ENCODE assay signal across 9 mouse cellular contexts in genomic region chr11:55614631-55615030, GRCm38 (mm10). TPM values are rescaled to one million over a fixed set of nuclear protein-coding genes. Genes with fewer than 3 reads are reported as not detected.
"Had no signal": no experiment of that assay in that cellular context is flagged by ENCODE, and none has a peak within 500 bp of the region (broad histone marks: within the 10 kb centered on the region; RNA-seq: fewer than 3 reads in every experiment).

No protein-coding gene starts in this region.

RNA-seq across cellular contexts. Expression of gene Glra1, which starts 6.6 kb away (rescaled TPM):
- total RNA-seq: gastrocnemius, adult 2 months; gastrocnemius, postnatal 10 days; gastrocnemius, postnatal 25 days; gastrocnemius, postnatal 4 days; granulocyte monocyte progenitor cell, adult 5-6 weeks; heart, adult 2 months; heart, postnatal 25 days; hematopoietic stem cell, adult 5-6 weeks; liver, adult 2 months had no signal
